Mouse (Mus musculus): ENCODE data around the gene Sec16a.
A peak's percentile ranks its signal among the peaks of the same experiment; 100 is the strongest.

Gene Sec16a

DNA sequence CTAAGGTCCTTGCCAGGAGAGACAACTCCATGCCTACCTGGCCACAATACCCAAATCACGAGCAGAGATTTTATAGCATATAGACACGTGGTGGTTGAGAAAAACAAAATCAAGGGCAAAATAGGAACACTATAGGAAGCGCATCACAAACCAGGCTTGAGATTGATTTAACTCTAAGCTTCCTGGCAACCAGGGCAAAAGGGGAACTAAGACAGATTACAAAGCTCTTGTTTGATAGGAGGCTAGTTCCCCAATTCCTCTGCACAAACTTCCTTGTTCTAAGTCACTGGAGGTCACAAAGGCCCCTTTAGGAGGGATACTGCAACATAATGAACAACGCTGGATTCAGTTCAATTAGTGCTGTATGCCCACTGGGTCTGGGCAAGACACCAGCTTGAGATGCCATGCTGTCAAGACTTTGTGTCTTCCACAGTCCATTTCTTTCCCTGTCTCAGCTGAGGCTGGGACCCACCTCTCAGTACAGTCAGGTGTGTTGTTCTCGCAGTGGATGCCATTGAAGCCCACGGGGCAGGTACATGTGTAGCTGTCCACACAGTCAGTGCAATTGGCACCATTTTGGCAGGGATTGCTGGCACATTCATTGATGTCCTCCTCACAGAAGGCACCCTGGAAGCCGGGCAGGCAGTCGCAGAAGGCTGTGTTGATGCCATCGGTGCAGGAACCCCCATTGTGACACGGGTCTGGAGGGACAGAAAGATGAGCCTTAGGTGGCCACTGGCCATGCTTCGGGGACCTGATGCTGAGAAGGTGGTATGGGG is 27.5 kb upstream of the Sec16a start:
- DNase-seq = peak; percentile 49

GRCm38 (mm10) chr2:26471652-26472285 is 26.8 kb upstream of the Sec16a start:
- DNase-seq = no peak

DNA sequence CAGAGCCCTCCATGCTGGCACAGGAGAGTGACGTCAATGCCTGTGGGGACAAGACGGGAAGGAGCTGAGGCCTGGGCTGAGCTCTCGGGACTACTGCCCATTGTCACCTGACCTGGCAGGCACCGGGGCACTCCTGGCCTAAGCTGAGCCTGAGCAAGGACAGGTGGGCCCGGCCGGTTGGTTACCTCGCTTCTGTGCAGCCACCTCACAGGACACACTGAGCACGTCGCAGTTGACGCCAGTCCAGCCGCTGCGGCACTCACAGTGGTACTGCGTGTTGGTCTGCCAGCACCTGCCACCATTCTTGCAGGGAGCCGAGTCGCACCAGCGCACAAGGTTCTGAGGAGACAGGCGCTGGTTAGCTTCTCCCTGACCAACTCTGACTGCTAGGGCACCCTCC is 26.0 kb upstream of the Sec16a start:
- DNase-seq = no peak

DNA sequence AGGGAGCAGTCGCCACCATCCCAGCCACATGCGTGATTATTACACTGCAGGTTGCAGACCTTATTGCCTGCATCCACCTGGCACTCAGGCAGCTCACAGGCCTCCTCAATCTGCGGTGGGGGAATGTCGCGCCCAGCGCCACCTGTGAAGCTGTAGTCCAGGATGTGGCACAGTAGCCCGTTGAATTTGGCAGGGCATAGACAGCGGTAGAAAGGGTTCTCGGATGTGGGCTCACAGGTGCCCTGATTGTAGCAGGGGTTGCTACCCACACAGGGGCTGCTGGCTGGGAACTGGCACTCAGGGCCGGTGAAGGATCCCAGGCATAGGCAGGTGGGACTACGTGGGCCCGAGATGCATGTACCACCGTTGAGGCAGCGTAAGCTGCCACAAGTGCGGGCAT is 23.4 kb upstream of the Sec16a start:
- DNase-seq = no peak

DNA sequence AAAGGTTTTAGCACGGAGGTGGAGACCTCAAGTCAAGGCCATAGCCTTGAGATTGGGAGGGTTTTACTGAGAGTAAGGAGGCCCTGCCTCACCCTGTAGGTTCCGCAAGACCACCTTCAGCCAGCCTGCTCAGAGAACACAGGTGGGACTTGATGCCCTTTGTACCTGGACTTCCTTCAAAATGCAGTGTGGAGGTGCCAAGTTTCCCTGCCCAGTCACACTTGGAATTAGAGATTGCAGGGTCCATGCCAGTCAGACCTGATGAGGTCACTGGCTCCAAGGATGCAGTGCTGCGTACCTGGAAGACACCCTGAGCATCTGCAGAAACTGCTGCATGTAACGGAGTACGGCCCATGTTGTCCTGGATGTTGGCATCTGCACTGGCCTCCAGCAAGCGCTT is 18.4 kb upstream of the Sec16a start:
- no peak for DNase-seq

GRCm38 (mm10) chr2:26462980-26463379 is 18.0 kb upstream of the Sec16a start:
- DNase-seq = no peak

- DNase-seq = no peak
These were observed 16.7 kb upstream of the Sec16a start for GRCm38 (mm10) chr2:26461667-26462066.

- DNase-seq = no peak
These were observed 15.8 kb upstream of the Sec16a start for GRCm38 (mm10) chr2:26460837-26461236.

DNA sequence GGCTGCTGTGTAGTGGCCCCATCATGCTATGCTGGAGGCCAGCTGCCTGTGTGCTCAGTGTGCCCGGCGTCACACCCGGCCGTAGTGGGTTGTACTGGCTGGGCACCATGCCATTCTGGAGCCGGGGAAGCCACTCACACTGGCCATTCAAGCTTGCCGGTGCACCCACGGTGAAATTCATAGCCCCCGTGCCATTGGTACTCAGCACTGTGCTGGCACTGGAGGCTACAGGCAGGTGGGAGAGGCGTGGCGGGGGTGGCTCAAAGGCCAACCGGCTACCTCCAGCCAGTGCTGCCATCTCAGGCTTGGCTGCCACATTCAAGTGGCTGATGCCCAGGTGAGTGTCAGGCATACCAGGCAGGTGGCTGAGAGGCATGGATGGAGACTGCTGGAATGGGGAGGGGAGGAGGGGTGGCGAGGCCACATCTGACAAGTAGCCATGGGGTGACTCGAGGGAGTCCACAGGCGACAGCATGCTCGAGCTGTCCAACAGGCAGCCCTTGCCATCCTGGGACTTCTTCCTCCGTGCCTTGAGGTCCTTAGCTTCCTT is 15.2 kb upstream of the Sec16a start:
- DNase-seq = no peak

DNA sequence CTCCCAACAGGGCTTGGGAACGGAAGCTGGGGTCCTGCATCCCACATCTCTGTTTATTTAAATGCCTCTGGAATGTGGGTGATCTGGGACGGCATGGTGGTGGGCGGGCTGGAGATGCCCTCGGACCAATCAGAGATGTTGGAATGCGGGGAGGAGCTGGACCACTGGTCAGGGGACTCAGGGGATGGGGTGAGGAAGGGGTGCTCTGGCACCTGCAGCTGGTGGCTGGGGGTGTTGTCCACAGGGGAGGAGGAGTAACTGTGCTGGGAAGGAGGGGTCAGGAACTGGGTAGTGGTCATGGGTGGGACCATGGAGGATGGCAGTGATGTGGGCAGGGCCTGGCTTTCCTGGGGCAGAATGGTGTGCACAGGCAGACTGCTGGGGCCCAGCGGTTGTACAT is 14.5 kb upstream of the Sec16a start:
- no peak for DNase-seq

DNA sequence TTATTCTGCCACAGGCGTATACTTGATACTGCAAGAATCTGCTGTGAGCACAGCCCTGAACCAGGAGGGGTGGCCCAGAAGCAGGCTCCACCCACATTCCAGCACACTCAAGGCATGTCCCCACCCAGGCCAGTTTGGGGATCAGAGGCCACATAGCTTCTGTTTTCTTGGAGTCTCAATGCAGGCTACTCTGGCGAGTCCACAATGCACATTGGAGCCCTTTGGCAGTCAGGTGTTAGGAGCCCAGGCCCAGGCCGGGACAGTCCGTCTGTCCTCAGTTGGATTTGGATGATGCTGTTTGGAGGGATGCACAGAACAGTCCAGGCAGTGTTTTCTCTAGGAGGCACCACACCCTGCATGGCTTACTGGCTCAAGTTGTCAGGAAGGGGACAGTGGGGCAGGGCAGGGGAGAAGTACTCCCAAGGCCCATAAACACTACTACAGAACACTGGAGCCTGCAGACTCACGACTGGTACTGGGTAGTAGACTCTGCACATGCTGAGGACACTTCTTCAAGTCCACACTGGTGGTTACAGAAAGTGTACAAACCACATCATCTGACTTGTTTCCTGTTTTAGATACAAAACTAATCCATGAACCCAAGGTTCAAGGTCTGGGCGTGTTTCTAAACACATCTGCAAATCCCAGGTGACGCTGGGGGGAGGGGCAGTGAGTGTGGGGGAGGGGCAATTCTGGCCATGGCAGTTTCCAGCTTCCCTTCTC is 13.5 kb upstream of the Sec16a start:
- no peak for DNase-seq

GRCm38 (mm10) chr2:26449121-26450060 is 4.4 kb upstream of the Sec16a start:
- DNase-seq = peak; percentile 83

DNA sequence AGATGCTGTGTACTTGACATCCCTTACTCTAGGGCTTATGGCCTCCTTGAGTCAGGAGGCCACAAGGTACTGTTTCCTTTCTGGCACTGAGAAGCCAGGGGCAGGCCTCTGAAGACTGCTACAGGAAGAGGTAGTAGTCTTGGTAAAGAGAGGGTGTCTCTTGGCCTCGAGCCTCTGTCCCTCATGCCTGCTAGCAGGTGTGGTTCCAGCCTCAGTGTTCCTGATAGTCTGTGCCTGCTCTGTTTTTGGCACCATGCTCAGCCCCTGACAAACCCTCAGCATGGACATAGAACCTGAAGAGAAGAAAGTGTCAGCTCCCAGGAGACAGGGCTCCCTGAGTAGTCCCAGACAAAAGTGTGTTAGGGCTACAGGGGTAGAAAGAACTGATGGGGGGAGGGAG is 2.4 kb upstream of the Sec16a start:
- peak; percentile 61 for DNase-seq

DNA sequence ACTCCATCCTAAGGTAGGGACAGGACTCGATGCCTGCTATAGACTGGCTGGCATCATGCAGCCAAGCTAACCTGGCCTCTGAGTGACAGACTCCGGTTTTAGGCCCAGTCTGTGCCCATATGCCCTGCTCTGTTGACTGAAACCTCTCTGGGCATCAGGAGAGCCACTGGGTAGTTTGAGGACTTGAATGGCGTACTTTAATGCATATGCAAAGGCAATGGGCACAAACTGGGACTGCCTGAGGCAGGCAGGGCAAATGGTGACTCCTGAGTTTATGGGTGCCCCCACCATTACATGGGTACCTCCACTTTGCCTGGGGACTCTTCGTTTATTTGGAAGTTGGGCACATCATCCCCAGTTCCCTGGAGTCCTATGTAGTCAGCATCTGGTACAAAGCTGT is 1.7 kb upstream of the Sec16a start:
- DNase-seq = peak; percentile 62

- peak; percentile 96 for DNase-seq
These were observed 840 bp upstream of the Sec16a start for GRCm38 (mm10) chr2:26445666-26446445.

DNA sequence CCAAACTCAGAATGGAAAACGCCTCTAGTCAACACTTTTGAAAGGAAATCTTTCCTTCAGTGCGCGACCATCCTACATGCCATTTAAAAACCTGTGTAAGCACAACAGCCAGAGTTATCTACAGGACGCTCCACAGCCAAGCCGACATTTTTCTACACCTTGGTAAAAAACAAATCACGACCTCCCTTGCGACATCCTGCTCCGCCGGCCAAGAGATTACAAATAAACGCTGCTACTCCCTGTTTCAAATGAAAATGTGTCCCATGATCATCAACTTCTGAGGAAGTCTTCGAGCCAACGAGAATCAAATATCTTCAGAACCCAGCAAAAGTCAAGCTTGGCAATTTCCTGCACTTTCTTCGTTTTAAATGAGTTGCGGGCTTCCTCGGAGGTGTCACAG is 648 bp downstream of the Sec16a start:
- no peak for DNase-seq

DNA sequence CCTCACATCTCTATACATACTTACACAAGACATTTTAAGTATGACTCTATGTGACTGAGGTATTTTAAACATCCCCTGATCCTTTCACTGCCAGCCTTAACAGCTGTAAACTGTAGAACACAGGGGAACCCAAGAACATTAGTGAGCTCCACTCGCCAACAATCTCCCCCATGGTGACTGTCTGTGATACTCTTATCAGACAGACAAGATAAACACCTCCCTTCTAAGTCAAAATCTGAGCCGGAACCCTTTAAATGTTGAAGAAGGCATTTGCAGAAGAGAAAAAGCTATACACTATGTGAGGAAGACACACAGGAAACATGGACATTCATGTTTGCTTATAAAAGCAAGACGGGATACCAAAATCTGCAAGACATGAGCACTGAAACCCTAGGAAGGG is 1.1 kb downstream of the Sec16a start:
- no peak for DNase-seq

DNA sequence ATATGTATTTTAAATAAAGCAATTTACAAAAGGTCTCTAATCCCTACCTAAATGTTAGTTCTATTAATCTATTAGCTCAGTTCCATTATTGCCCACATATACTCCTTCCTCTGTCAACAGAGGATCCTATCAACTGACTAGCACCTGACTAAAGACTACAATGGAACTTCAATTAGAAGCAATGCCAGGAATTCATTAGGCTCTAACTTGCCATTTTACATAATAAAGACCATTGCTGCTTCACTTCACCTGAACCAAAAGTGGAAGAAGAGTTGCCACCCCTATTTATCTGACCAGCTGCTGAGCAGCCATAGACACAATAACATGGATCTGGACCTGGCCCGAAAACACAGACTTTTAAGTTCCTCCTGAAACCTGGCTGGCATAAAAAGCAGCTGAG is 2.2 kb downstream of the Sec16a start:
- DNase-seq = no peak

DNA sequence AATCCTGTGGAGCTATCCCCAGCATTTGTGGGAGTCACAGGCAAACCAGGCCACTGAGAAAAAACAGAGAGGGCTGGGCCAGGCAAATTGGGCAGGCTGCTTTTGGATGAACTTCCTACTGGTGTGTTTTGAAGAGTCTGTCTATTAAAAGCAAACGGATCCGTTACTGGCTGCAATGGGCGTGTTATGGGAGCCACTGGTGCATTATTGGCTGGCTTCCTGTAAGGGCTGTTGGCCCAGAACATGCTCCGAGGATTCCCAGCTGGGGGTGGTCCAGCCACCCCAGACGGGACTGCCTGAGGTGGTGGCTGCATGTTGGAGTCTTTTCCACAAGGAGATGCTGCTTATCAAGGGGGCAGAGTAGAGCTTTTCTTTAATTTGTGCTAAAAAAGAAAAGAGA is 3.3 kb downstream of the Sec16a start:
- no peak for DNase-seq

GRCm38 (mm10) chr2:26441261-26441660 is 3.8 kb downstream of the Sec16a start:
- no peak for DNase-seq

DNA sequence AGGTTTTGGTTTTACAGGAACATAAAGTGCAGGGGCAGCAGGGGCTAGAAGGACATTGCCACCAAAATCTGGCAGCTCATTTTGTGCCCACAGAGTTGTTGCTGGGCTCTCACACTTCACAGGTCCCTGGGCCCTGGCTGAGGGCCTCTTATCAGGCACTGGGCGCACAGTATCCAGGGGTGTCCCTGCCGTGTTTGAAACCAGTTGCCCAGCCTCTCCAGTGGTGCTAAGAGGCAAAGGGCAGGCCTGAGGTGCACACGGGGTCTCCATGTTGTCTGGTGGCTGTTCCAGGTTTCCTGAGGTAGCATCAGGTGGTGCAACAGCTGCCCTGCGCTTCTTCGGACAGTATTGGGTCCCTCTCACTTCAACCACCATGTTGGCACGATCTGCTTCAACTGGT is 5.3 kb downstream of the Sec16a start:
- no peak for DNase-seq

- no peak for DNase-seq
These were observed 6.6 kb downstream of the Sec16a start for GRCm38 (mm10) chr2:26438373-26438772.
